Mouse (Mus musculus) forebrain, embryonic 14.5 days (tissue): ENCODE data around the gene Faf1. TPM values are rescaled to one million over a fixed set of nuclear protein-coding genes. Genes with fewer than 3 reads are reported as not detected.

Experiments
- ATAC-seq: fragments of 200-750 bp; cut with Nextera tagmentation; 2 replicates; pipeline ENCODE4 v1.8.0; 2017; ENCODE audit warnings: mild to moderate bottlenecking, moderate library complexity
- DNase-seq: peaks from one replicate; pipeline ENCODE4 v3.0.0-alpha.2; 2015; ENCODE audit warnings: low spot score
- H3K27ac ChIP-seq: fragments of 300-500 bp; sonication (generic); 2 replicates; pipeline ENCODE4 v1.5.1; 2014; ENCODE audit warnings: low read depth, mild to moderate bottlenecking, control low read depth, low read length, moderate library complexity
- H3K27me3 ChIP-seq: fragments of 300-500 bp; sonication (generic); replicated peaks from 2 replicates; pipeline ENCODE4 v1.6.1; 2014; ENCODE audit warnings: low read length, control low read depth, mixed read lengths; ENCODE audit not compliant: control insufficient read depth, insufficient read depth
- H3K36me3 ChIP-seq: fragments of 300-500 bp; sonication (generic); 2 replicates; pipeline ENCODE4 v1.6.1; 2014; ENCODE audit warnings: low read length, control low read depth; ENCODE audit not compliant: control insufficient read depth, insufficient read depth
- H3K4me1 ChIP-seq: fragments of 300-500 bp; sonication (generic); 2 replicates; pipeline ENCODE4 v1.6.1; 2014; ENCODE audit warnings: antibody characterized with exemption, low read length, control low read depth; ENCODE audit not compliant: control insufficient read depth, insufficient read depth
- H3K4me2 ChIP-seq: fragments of 300-500 bp; sonication (generic); 2 replicates; pipeline ENCODE4 v1.6.1; 2014; ENCODE audit warnings: mild to moderate bottlenecking, control low read depth, low read length
- H3K4me3 ChIP-seq: fragments of 300-500 bp; sonication (generic); 2 replicates; pipeline ENCODE4 v1.5.1; 2014; ENCODE audit warnings: low read depth, low read length, control low read depth
- H3K9ac ChIP-seq: fragments of 300-500 bp; sonication (generic); 2 replicates; pipeline ENCODE4 v1.6.1; 2014; ENCODE audit warnings: mild to moderate bottlenecking, low read length, control low read depth, moderate library complexity
- H3K9me3 ChIP-seq: fragments of 300-500 bp; sonication (generic); replicated peaks from 2 replicates; pipeline ENCODE4 v1.6.1; 2016; ENCODE audit warnings: low read length, control low read depth, mixed read lengths; ENCODE audit not compliant: control insufficient read depth
- WGBS: fragments of 180-500 bp; shearing (Covaris S2); extraction: QIAGEN DNeasy Blood & Tissue Kit; methylation state at CpG from one replicate; pipeline ENCODE4 v1.1.7; 2014; 5-methylcytosine and 5-hydroxymethylcytosine counted together
- polyA plus RNA-seq: library from polyadenylated mRNA; unstranded; fragments of >200 nt; fragmentation: Nextera tagmentation; extraction: Ambion mirVana; gene quantifications from 2 replicates; pipeline ENCODE4 v1.2.1, GENCODE M21; 2014

Gene Faf1
- polyA plus RNA-seq, 1 experiment from 2014 or later: 34.8 TPM

GRCm38 (mm10) chr4:109857851-109858250 lies 181.5 kb downstream of the Faf1 start:
- Histone ChIP-seq H3K27me3 (no peaks in the 10 kb centered on the region), H3K4me1 (peaks cover 22% of the 10 kb centered on the region), H3K4me3 (no peak overlapping the region), H3K36me3 (no peaks in the 10 kb centered on the region), H3K9me3 (no peaks in the 10 kb centered on the region), H3K27ac (no peak overlapping the region), H3K4me2 (no peak overlapping the region), H3K9ac (no peak overlapping the region)
- ATAC-seq (no peak), DNase-seq (no peak)
- WGBS: 71% methylated on average over 3 of the region's 3 CpGs

GRCm38 (mm10) chr4:109858571-109859392 lies 182.4 kb downstream of the Faf1 start:
- Histone ChIP-seq H3K4me2 (peak overlapping the region; percentile 30; the same call in 1 of the 2 replicates), H3K27me3 (no peaks in the 10 kb centered on the region), H3K9ac (peak overlapping the region; percentile 32), H3K36me3 (no peaks in the 10 kb centered on the region), H3K4me3 (no peak overlapping the region), H3K4me1 (peaks cover 25% of the 10 kb centered on the region), H3K27ac (no peak overlapping the region; the same call in 1 of the 2 replicates), H3K9me3 (no peaks in the 10 kb centered on the region)
- DNase-seq (peak; percentile 56), ATAC-seq (no peak)
- WGBS: 3% methylated on average over 8 of the region's 8 CpGs

- Histone ChIP-seq H3K27me3 (no peaks in the 10 kb centered on the region), H3K9ac (no peak overlapping the region), H3K4me3 (no peak overlapping the region), H3K4me2 (no peak overlapping the region; the same call in 1 of the 2 replicates), H3K9me3 (no peaks in the 10 kb centered on the region), H3K36me3 (no peaks in the 10 kb centered on the region), H3K27ac (no peak overlapping the region), H3K4me1 (peaks cover 25% of the 10 kb centered on the region)
- ATAC-seq (no peak), DNase-seq (no peak)
- WGBS: 17% methylated on average over 7 of the region's 7 CpGs
Observed at GRCm38 (mm10) chr4:109859401-109859800, 183.0 kb downstream of the Faf1 start.

- H3K4me2 ChIP-seq: no peak overlapping the region
- H3K27me3 ChIP-seq: no peaks in the 10 kb centered on the region
- DNase-seq (peak; percentile 27), ATAC-seq (no peak)
- H3K4me1 ChIP-seq: peaks cover 25% of the 10 kb centered on the region
- no peak overlapping the region for H3K27ac ChIP-seq
- no peak overlapping the region for H3K9ac ChIP-seq
- H3K4me3 ChIP-seq: no peak overlapping the region
- WGBS: 32% methylated on average over 2 of the region's 2 CpGs
- no peaks in the 10 kb centered on the region for H3K36me3 ChIP-seq
- no peaks in the 10 kb centered on the region for H3K9me3 ChIP-seq
Observed at GRCm38 (mm10) chr4:109860256-109860655, 183.9 kb downstream of the Faf1 start.

GRCm38 (mm10) chr4:109862271-109862670 lies 185.9 kb downstream of the Faf1 start:
- H3K27me3 ChIP-seq: no peaks in the 10 kb centered on the region
- DNase-seq: peak; percentile 58
- H3K4me2 ChIP-seq: no peak overlapping the region
- H3K4me3 ChIP-seq: no peak overlapping the region
- no peak overlapping the region for H3K9ac ChIP-seq
- H3K27ac ChIP-seq: no peak overlapping the region
- no peaks in the 10 kb centered on the region for H3K9me3 ChIP-seq
- H3K36me3 ChIP-seq: no peaks in the 10 kb centered on the region
- ATAC-seq: 0 out of 2 replicates have a peak, but pooled peaks have one; percentile 40
- H3K4me1 ChIP-seq: peaks cover 25% of the 10 kb centered on the region
- whole genome bisulfite sequencing: 14% methylated on average over 4 of the region's 4 CpGs

- Histone ChIP-seq H3K4me1 (peaks cover 23% of the 10 kb centered on the region), H3K9ac (no peak overlapping the region), H3K4me2 (no peak overlapping the region), H3K36me3 (no peaks in the 10 kb centered on the region), H3K4me3 (no peak overlapping the region), H3K27ac (no peak overlapping the region), H3K27me3 (no peaks in the 10 kb centered on the region), H3K9me3 (no peaks in the 10 kb centered on the region)
- peak; percentile 71 for ATAC-seq
- peak; percentile 73 for DNase-seq
- WGBS: 9% methylated on average over 3 of the region's 3 CpGs
Observed at GRCm38 (mm10) chr4:109863021-109863420, 186.6 kb downstream of the Faf1 start.

GRCm38 (mm10) chr4:109868897-109869484 lies 192.6 kb downstream of the Faf1 start:
- Histone ChIP-seq H3K36me3 (no peaks in the 10 kb centered on the region), H3K27me3 (no peaks in the 10 kb centered on the region), H3K27ac (no peak overlapping the region), H3K4me3 (no peak overlapping the region), H3K4me1 (peaks cover 3% of the 10 kb centered on the region; the same call in 1 of the 2 replicates), H3K9me3 (no peaks in the 10 kb centered on the region), H3K4me2 (no peak overlapping the region), H3K9ac (no peak overlapping the region)
- ATAC-seq (no peak), DNase-seq (no peak)
- 14% methylated on average over 3 of the region's 3 CpGs for WGBS

- ATAC-seq (no peak), DNase-seq (no peak)
- no peaks in the 10 kb centered on the region for H3K4me1 ChIP-seq
- H3K36me3 ChIP-seq: no peaks in the 10 kb centered on the region
- H3K27ac ChIP-seq: no peak overlapping the region
- no peaks in the 10 kb centered on the region for H3K9me3 ChIP-seq
- no peak overlapping the region for H3K4me3 ChIP-seq
- H3K9ac ChIP-seq: no peak overlapping the region
- H3K27me3 ChIP-seq: no peaks in the 10 kb centered on the region
- no peak overlapping the region for H3K4me2 ChIP-seq
- 16% methylated on average over 4 of the region's 4 CpGs for WGBS
Observed at GRCm38 (mm10) chr4:109884333-109884732, 207.9 kb downstream of the Faf1 start.

GRCm38 (mm10) chr4:109887856-109888357 lies 211.5 kb downstream of the Faf1 start:
- peaks cover 13% of the 10 kb centered on the region for H3K36me3 ChIP-seq
- no peak for DNase-seq
- H3K4me2 ChIP-seq: no peak overlapping the region
- 0 out of 2 replicates have a peak, but pooled peaks cover 3% of the 10 kb centered on the region for H3K9me3 ChIP-seq
- WGBS: 92% methylated on average over 6 of the region's 6 CpGs
- no peaks in the 10 kb centered on the region for H3K4me1 ChIP-seq
- H3K27ac ChIP-seq: no peak overlapping the region
- no peak for ATAC-seq
- H3K27me3 ChIP-seq: no peaks in the 10 kb centered on the region
- H3K9ac ChIP-seq: no peak overlapping the region
- H3K4me3 ChIP-seq: no peak overlapping the region
